Mouse (Mus musculus): ENCODE data around the gene Calhm3. TPM values are rescaled to one million over a fixed set of nuclear protein-coding genes. Genes with fewer than 3 reads are reported as not detected.

Calhm3 gene
- polyA plus RNA-seq, 1 experiment from 2014 or later, result not detected

DNA sequence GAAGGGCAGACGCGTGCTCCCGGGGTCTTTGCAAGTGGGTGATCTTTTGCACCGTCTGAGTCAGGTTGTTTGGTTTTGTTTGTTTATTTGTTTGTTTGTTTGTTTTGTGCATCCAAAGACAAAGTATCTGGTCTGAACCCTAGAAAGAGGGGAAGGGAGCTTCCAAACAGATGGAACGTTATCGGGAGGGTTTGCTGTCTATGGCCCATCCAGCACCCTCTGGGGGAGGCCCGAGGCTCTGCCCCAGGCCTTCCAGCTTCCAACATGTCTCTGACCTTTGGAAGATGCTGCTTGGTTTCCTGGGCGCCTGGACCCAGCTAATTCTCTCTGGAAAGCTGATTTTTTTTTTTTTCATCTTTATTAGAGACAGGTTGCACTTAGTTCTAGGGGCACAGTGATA lies 22.4 kb upstream of the Calhm3 start:
- WGBS, result 19% methylated on average over 8 of the region's 8 CpGs
- H3K27ac ChIP-seq, result no peak overlapping the region
- peaks cover 56% of the 10 kb centered on the region for H3K27me3 ChIP-seq
- H3K4me2 ChIP-seq, result peak overlapping the region; percentile 99
- no peak for ATAC-seq
- peaks cover 7% of the 10 kb centered on the region; the same call in 1 of the 2 replicates for H3K9me3 ChIP-seq (replicated peaks)
- H3K4me1 ChIP-seq, result peaks cover 11% of the 10 kb centered on the region
- peak overlapping the region; percentile 66 for H3K4me3 ChIP-seq
- no peaks in the 10 kb centered on the region for H3K36me3 ChIP-seq (ENCODE audit: poor library complexity, severe bottlenecking)
- H3K9ac ChIP-seq, result peak overlapping the region; percentile 73

DNA sequence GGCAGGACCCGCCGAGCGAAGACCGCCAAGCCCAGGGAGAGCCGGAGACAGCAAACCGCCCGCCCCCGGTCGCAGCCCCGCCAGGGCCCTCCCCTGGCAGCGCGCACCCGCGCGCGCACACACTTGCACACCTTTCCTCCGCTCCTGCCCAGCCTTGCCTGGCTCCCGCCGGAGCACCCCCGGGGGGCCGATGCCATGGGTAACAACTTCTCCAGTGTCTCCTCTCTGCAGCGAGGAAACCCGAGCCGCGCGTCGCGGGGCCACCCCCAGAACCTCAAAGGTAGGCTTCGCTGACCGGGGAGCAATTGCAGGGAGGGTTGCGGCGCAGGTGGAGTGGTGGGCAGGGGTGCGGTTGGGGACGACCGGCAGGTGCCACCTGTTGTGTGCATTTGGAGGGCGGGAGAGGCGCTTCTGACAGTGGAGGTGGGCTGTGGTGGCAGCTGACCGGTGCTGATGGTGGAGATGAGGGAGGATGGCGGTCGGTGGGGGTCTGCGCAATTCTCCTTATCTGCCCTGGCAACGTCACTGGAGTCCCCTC lies 21.8 kb upstream of the Calhm3 start:
- peak; percentile 44 for ATAC-seq
- Histone ChIP-seq H3K4me1 (peaks cover 11% of the 10 kb centered on the region), H3K27ac (peak overlapping the region; percentile 35; the same call in 1 of the 2 replicates), H3K9me3 (replicated peaks) (peaks cover 7% of the 10 kb centered on the region; the same call in 1 of the 2 replicates), H3K4me2 (peak overlapping the region; percentile 99), H3K9ac (peak overlapping the region; percentile 73), H3K4me3 (peak overlapping the region; percentile 66), H3K36me3 (ENCODE audit: poor library complexity, severe bottlenecking) (no peaks in the 10 kb centered on the region), H3K27me3 (peaks cover 56% of the 10 kb centered on the region)
- WGBS, result under 1% methylated on average over 35 of the region's 42 CpGs

DNA sequence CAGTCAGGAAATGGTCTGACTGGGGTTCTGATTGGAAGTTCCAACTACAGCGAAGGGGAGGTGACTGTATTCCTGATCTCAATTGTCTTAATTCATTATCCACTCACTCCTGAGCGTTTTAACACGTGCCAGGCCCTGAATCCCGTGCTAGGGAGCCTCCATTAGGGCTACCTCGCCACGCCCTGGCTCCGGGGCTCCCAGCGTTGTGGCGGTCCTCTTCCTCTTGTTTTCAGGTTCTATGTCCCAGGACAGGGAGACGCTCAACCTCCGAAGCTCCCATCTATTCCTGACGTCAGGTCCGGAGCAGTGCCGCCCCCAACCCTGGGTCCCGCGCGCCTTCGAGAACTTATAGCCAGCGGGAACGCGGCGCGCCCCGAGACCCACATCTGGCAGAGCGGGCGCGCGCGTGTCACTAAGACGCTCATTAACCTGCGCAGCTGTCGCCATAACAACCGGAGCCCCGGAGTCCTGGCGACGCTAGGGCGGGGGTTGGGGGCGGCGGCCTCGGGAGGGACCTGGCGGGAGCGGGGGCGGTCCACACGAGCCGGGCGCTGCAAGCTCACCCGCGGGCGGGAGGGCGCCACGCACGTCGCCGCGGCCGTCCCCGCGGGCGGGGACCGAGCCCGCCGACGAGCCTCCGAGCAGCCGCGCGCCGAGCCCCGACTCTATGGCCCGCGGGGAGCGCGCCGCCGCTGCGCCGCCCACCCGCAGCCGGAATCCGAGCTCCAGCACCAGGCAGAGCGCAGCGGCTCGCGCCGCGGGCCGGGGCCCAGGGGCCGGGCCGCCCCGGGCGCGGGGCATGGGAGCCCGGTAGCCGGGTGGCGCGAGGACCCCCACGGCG lies 21.1 kb upstream of the Calhm3 start, which contains the start of gene Neurl1a:
Neurl1a (plus strand) TSS at position 390 of the 841 bp plus-strand sequence.
- peaks cover 56% of the 10 kb centered on the region for H3K27me3 ChIP-seq
- peak within 1 kb of the TSS; percentile 99 for H3K4me2 ChIP-seq

DNA sequence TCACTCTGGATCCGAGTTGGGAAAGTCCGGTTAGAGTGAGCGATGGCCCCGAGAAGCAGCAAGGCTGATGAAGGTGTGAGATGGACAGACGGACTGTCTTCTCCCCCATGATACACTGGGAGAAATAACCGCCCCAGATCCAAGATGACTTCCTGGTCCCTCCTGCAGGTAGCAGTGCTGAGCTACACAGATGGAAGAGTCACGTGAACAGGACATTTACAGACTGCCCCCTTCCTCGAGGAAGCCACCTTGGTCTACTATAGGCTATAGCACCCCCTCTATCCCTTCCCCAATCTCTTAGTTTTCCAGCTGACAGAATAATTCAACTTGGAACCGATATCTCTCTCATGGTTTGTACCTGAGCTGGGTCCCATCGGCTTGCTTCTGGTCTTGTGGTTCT lies 20.4 kb upstream of the Calhm3 start:
- 27% methylated on average over 10 of the region's 10 CpGs for WGBS
- Histone ChIP-seq H3K4me2 (peak overlapping the region; percentile 99), H3K9me3 (replicated peaks) (peaks cover 7% of the 10 kb centered on the region; the same call in 1 of the 2 replicates), H3K36me3 (ENCODE audit: poor library complexity, severe bottlenecking) (no peaks in the 10 kb centered on the region), H3K4me1 (peaks cover 11% of the 10 kb centered on the region), H3K9ac (no peak overlapping the region), H3K27me3 (peaks cover 56% of the 10 kb centered on the region), H3K27ac (no peak overlapping the region), H3K4me3 (peak overlapping the region; percentile 66)
- peak; percentile 56; the same call in 1 of the 2 replicates for ATAC-seq

More for the DNA sequence above, 21.1 kb upstream of the Calhm3 start, which contains the start of gene Neurl1a:
- ATAC-seq, result peak; percentile 78
- peak within 1 kb of the TSS; percentile 66 for H3K4me3 ChIP-seq
- peaks cover 11% of the 10 kb centered on the region for H3K4me1 ChIP-seq
- WGBS, result under 1% methylated on average over 58 of the region's 98 CpGs
- H3K36me3 ChIP-seq (ENCODE audit: poor library complexity, severe bottlenecking), result no peaks in the 10 kb centered on the region
- peak within 1 kb of the TSS; percentile 73 for H3K9ac ChIP-seq
- H3K9me3 ChIP-seq (replicated peaks), result peaks cover 7% of the 10 kb centered on the region; the same call in 1 of the 2 replicates
- peak within 1 kb of the TSS; percentile 35; the same call in 1 of the 2 replicates for H3K27ac ChIP-seq

DNA sequence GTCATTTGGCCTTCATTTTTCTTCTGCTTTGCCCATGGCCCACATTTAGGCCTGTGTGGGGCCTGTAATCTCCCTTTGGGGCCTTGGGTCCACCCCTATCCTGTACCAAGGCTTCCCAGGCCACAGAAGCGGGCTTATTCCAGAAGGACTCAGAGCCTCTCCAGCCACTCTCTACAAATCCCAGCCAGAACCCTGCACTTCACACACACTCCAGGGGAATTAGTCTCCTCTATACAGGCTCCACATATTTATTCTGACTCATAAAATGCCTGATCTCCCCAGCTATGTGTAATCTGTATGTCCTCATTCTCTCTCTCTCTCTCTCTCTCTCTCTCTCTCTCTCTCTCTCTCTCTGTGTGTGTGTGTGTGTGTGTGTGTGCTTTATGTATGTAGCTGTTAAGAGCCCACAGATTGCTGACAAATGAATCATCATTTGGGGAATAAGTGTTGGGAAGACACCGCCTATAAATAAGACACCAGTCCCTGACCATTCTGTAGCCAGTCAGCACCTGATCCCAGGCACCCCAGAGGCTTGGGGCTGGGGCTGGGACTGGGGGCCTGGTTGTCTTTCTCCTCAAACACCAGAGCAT lies 19.4 kb upstream of the Calhm3 start:
- Histone ChIP-seq H3K4me3 (no peak overlapping the region), H3K27ac (no peak overlapping the region), H3K27me3 (peaks cover 55% of the 10 kb centered on the region), H3K4me1 (peaks cover 11% of the 10 kb centered on the region), H3K4me2 (no peak overlapping the region), H3K9ac (no peak overlapping the region), H3K9me3 (replicated peaks) (peaks cover 4% of the 10 kb centered on the region; the same call in 1 of the 2 replicates), H3K36me3 (ENCODE audit: poor library complexity, severe bottlenecking) (no peaks in the 10 kb centered on the region)
- no peak for ATAC-seq
- WGBS, result 81% methylated on average over 2 of the region's 2 CpGs

DNA sequence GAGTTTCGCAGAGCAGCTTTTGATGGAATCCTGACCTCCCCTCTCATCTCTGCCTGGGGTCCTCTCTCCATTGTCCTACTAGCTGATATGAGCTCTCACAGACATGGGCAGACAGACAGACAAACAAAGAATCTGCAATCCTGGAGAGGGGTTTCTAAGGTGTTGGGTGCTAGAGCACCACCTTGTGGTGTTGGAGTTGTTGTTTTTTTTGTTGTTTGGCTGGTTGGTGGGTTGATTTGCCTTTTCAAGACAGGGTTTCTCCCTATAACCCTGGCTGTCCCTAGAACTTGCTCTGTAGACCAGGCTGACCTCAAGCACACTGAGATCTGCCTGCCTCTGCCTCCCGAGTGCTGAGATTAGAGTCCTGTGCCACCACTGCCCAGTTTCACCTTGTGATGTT lies 17.9 kb upstream of the Calhm3 start:
- no peaks in the 10 kb centered on the region for H3K36me3 ChIP-seq (ENCODE audit: poor library complexity, severe bottlenecking)
- H3K4me3 ChIP-seq, result no peak overlapping the region
- H3K9me3 ChIP-seq (replicated peaks), result no peaks in the 10 kb centered on the region
- H3K9ac ChIP-seq, result no peak overlapping the region
- WGBS, result 82% methylated on average over 2 of the region's 2 CpGs
- H3K4me1 ChIP-seq, result peaks cover 11% of the 10 kb centered on the region
- no peak overlapping the region for H3K27ac ChIP-seq
- ATAC-seq, result no peak
- no peak overlapping the region for H3K4me2 ChIP-seq
- peaks cover 41% of the 10 kb centered on the region for H3K27me3 ChIP-seq

DNA sequence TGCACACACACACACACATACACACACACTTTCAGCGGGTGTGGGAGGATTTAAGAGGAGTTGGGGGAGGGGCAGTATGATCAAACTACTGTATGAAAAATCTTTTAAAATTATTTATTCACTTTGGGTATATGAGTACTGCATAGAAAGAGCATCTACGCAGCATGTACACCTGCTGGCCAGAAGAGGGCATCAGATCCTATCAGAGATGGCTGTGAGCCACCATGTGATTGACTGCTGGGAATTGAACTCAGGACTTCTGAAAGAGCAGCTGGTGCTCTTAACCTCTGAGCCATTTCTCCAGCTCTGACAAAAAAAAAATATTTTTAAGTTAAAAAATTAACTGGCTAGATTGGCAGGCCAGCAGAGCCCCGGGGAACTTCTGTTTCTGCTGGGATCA lies 17.0 kb upstream of the Calhm3 start:
- Histone ChIP-seq H3K27me3 (peaks cover 31% of the 10 kb centered on the region), H3K9ac (no peak overlapping the region), H3K9me3 (replicated peaks) (no peaks in the 10 kb centered on the region), H3K4me1 (peaks cover 4% of the 10 kb centered on the region), H3K4me3 (no peak overlapping the region), H3K36me3 (ENCODE audit: poor library complexity, severe bottlenecking) (no peaks in the 10 kb centered on the region), H3K27ac (no peak overlapping the region), H3K4me2 (no peak overlapping the region)
- ATAC-seq, result no peak
- 57% methylated on average over 3 of the region's 3 CpGs for WGBS

DNA sequence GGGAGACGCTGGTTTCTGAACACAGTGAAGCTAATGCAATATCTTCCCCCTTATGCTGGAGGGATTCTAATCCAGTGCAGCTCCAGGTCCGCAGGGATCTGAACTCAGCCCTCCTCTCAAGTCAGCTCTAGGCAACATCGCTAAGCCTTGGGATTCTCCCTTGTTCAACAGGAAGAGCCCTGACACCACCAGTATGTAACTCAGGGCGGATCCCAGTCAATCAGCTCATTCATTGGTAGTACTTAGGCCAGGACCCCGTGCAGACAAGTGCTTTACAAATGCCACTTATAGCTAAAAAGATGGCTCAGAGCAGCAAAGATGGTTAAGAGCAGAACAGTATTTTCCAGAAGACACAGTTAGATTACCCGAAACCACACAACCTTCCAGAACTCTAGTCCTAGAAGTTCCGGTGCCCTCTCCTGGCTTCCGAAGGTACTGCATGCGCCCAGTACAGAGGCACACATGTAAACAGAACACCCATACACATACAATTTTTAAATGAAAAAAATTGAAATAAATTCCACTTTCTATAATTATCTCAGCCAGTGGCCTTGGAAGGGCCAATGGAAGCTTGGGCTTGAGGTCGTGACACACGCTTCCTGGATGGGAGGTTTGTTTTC lies 11.3 kb upstream of the Calhm3 start:
- no peak overlapping the region for H3K27ac ChIP-seq
- ATAC-seq, result peak; percentile 65; the same call in 1 of the 2 replicates
- WGBS, result 23% methylated on average over 11 of the region's 11 CpGs

DNA sequence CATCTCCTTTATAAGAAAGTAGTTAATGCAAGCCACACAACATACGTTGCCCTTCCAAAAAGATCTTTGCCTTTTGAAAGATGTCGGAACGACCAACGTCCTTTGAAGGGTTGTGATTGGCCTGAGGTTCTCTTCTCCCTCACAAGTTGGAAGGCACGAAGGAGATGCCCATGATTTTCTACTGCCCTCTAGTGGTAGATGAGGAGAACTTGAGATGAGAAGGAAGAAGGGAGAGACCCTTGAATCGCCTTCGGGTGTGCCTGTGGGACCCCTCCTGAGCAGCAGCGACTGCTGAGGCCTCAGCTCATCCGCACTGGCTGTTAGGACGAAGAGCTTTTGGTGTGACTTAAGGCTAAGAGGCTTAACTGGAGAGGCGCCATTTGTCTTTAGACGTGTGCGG lies 10.7 kb upstream of the Calhm3 start:
- ATAC-seq, result 0 out of 2 replicates have a peak, but pooled peaks have one; percentile 16
- 4% methylated on average over 13 of the region's 13 CpGs for WGBS
- Histone ChIP-seq H3K27me3 (peaks cover 7% of the 10 kb centered on the region; the same call in 1 of the 2 replicates), H3K9ac (no peak overlapping the region), H3K9me3 (replicated peaks) (no peaks in the 10 kb centered on the region), H3K4me1 (0 out of 2 replicates have a peak, but pooled peaks cover 10% of the 10 kb centered on the region), H3K36me3 (ENCODE audit: poor library complexity, severe bottlenecking) (no peaks in the 10 kb centered on the region), H3K27ac (no peak overlapping the region), H3K4me3 (0 out of 2 replicates have a peak overlapping the region, but pooled peaks have one; percentile 9), H3K4me2 (peak overlapping the region; percentile 44)

More for the DNA sequence above, 11.3 kb upstream of the Calhm3 start:
- Histone ChIP-seq H3K4me2 (peak overlapping the region; percentile 44), H3K27me3 (peaks cover 7% of the 10 kb centered on the region; the same call in 1 of the 2 replicates), H3K4me1 (0 out of 2 replicates have a peak, but pooled peaks cover 10% of the 10 kb centered on the region), H3K4me3 (no peak overlapping the region), H3K9me3 (replicated peaks) (no peaks in the 10 kb centered on the region), H3K36me3 (ENCODE audit: poor library complexity, severe bottlenecking) (no peaks in the 10 kb centered on the region), H3K9ac (no peak overlapping the region)

DNA sequence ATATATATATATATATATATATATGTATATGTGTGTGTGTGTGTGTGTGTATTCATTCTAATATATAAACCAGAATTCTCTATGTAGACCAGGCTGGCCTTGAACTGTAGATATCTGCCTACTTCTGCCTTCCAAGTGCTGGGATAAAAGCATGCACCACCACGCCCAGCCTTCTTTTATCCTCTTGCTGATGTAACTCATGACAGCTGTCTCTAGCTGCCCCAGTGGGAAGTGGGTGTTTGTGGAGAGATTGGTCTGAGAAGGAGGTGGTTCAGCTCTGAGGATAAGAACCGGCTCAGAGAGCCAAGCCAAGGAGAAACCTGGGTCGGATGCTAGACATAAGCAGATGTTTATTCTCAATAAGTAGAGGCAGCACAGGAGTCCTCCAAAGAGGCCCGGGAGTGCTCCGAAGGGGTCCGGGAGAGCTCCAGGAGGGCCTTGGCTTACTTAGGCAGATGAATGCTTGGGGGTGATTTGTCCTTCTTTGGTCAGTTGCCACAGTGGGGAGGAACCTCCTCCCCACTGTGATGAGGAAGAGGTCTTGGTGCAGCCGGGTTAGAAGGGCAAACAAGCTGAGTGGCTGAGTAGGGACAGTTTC lies 10.2 kb upstream of the Calhm3 start:
- ATAC-seq, result no peak
- H3K4me2 ChIP-seq, result peak overlapping the region; percentile 44; the same call in 1 of the 2 replicates
- 59% methylated on average over 7 of the region's 7 CpGs for whole genome bisulfite sequencing
- H3K9ac ChIP-seq, result no peak overlapping the region
- H3K4me3 ChIP-seq, result no peak overlapping the region
- no peaks in the 10 kb centered on the region for H3K36me3 ChIP-seq (ENCODE audit: poor library complexity, severe bottlenecking)
- H3K27me3 ChIP-seq, result peaks cover 7% of the 10 kb centered on the region; the same call in 1 of the 2 replicates
- 0 out of 2 replicates have a peak, but pooled peaks cover 10% of the 10 kb centered on the region for H3K4me1 ChIP-seq
- H3K27ac ChIP-seq, result no peak overlapping the region
- H3K9me3 ChIP-seq (replicated peaks), result no peaks in the 10 kb centered on the region

DNA sequence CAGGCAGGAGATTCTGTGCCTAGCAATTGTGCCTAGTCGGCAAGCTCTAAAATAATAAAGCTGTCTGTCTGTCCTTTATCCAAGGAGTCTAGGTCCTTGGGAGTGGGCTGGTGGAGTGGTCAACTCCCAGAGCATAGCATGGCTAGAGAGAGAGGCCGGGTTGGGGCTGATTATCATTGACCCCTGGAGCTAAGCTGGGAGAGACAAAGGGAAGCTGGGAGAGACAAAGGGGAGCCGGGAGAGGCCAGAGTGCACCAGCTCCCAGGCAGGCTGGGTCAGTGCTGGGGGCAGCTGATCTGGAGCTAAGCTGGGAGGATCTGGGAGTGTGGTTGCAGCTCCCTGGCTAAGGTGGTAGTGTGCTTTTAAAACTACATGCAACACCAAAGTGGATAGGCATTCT lies 9.2 kb upstream of the Calhm3 start:
- Histone ChIP-seq H3K27me3 (peaks cover 7% of the 10 kb centered on the region; the same call in 1 of the 2 replicates), H3K9me3 (replicated peaks) (no peaks in the 10 kb centered on the region), H3K27ac (no peak overlapping the region), H3K4me2 (no peak overlapping the region), H3K4me3 (no peak overlapping the region), H3K36me3 (ENCODE audit: poor library complexity, severe bottlenecking) (no peaks in the 10 kb centered on the region), H3K9ac (no peak overlapping the region), H3K4me1 (0 out of 2 replicates have a peak, but pooled peaks cover 10% of the 10 kb centered on the region)
- ATAC-seq, result no peak
- WGBS, result 15% methylated on average over 3 of the region's 3 CpGs

Measured in forebrain, embryonic 13.5 days (tissue).